Mouse (Mus musculus): ENCODE results near the gene Ugt1a5. TPM values are rescaled to one million over a fixed set of nuclear protein-coding genes. Genes with fewer than 3 reads are reported as not detected.

The Ugt1a5 gene
- polyA plus RNA-seq, 1 experiment from 2014 or later = not detected

Other genes starting within 250 kb of the Ugt1a5 start
- 29.2 and 33.5 TPM in 2 replicates for gene Usp40, start 157.5 kb upstream of the Ugt1a5 start, polyA plus RNA-seq (2015; fragmentation: Nextera tagmentation; extraction: Ambion mirVana)
- 0.28 TPM in 1 of 2 replicates, not detected in the other for gene Ugt1a10, start 110.6 kb upstream of the Ugt1a5 start, polyA plus RNA-seq (2015; fragmentation: Nextera tagmentation; extraction: Ambion mirVana)
- 1.7 and 1.8 TPM in 2 replicates for gene Ugt1a9, start 95.2 kb upstream of the Ugt1a5 start, polyA plus RNA-seq (2015; fragmentation: Nextera tagmentation; extraction: Ambion mirVana)
- gene Ugt1a8, start 78.2 kb upstream of the Ugt1a5 start, polyA plus RNA-seq (2015; fragmentation: Nextera tagmentation; extraction: Ambion mirVana) = not detected in 2 replicates
- 12.5 and 19.6 TPM in 2 replicates for gene Ugt1a7c, start 71.0 kb upstream of the Ugt1a5 start, polyA plus RNA-seq (2015; fragmentation: Nextera tagmentation; extraction: Ambion mirVana)
- gene Ugt1a6b, start 62.8 kb upstream of the Ugt1a5 start, polyA plus RNA-seq (2015; fragmentation: Nextera tagmentation; extraction: Ambion mirVana) = 2.6 and 3.9 TPM in 2 replicates
- gene Ugt1a6a, start 31.2 kb upstream of the Ugt1a5 start, polyA plus RNA-seq (2015; fragmentation: Nextera tagmentation; extraction: Ambion mirVana) = 29.2 and 29.4 TPM in 2 replicates
- gene Ugt1a2, start 34.6 kb downstream of the Ugt1a5 start, polyA plus RNA-seq (2015; fragmentation: Nextera tagmentation; extraction: Ambion mirVana) = 0.23 and 0.50 TPM in 2 replicates
- gene Dnajb3, start 39.8 kb downstream of the Ugt1a5 start, polyA plus RNA-seq (2015; fragmentation: Nextera tagmentation; extraction: Ambion mirVana) = 8.4 and 10.1 TPM in 2 replicates
- gene Ugt1a1, start 45.9 kb downstream of the Ugt1a5 start, polyA plus RNA-seq (2015; fragmentation: Nextera tagmentation; extraction: Ambion mirVana) = 5.3 and 7.1 TPM in 2 replicates
- 0.94 and 1.2 TPM in 2 replicates for gene Mroh2a, start 61.0 kb downstream of the Ugt1a5 start, polyA plus RNA-seq (2015; fragmentation: Nextera tagmentation; extraction: Ambion mirVana)
- 162 and 176 TPM in 2 replicates for gene Hjurp, start 111.6 kb downstream of the Ugt1a5 start, polyA plus RNA-seq (2015; fragmentation: Nextera tagmentation; extraction: Ambion mirVana)
- gene Trpm8, start 111.6 kb downstream of the Ugt1a5 start, polyA plus RNA-seq (2015; fragmentation: Nextera tagmentation; extraction: Ambion mirVana) = not detected in 2 replicates
- 10.1 and 21.7 TPM in 2 replicates for gene Spp2, start 240.9 kb downstream of the Ugt1a5 start, polyA plus RNA-seq (2015; fragmentation: Nextera tagmentation; extraction: Ambion mirVana)